Mouse (Mus musculus): ENCODE measurements around the gene 9930021J03Rik.

- no peak for TF ChIP-seq GATA1 (IDR thresholded peaks at IDR 0.05; ENCODE audit: borderline replicate concordance, low read length)
- no peak for TF ChIP-seq FLI1 (IDR thresholded peaks at IDR 0.05; ENCODE audit: low read length)
Observed at GRCm38 (mm10) chr19:29838171-29838570, 32.4 kb upstream of the 9930021J03Rik start.
